Mouse (Mus musculus) liver, postnatal 0 days (tissue): ENCODE measurements around the gene Itga3. TPM values are rescaled to one million over a fixed set of nuclear protein-coding genes. Genes with fewer than 3 reads are reported as not detected.

Source experiments
- ATAC-seq: fragments of 200-750 bp; cut with Nextera tagmentation; 2 replicates; pipeline ENCODE4 v1.8.0; 2017; ENCODE audit warnings: mild to moderate bottlenecking, moderate library complexity
- DNase-seq: peaks from one replicate; pipeline ENCODE4 v3.0.0-alpha.2; 2016
- H3K27ac ChIP-seq: fragments of 300-500 bp; sonication (generic); 2 replicates; pipeline ENCODE4 v1.5.1; 2014; ENCODE audit warnings: antibody characterized with exemption, moderate library complexity, mild to moderate bottlenecking, low read depth
- H3K27me3 ChIP-seq: fragments of 300-500 bp; sonication (generic); 2 replicates; pipeline ENCODE4 v1.6.1; 2014; ENCODE audit warnings: low read length, control low read depth, mixed read lengths; ENCODE audit not compliant: insufficient read depth
- H3K36me3 ChIP-seq: fragments of 300-500 bp; sonication (generic); replicated peaks from 2 replicates; pipeline ENCODE4 v1.6.1; 2014; ENCODE audit warnings: mild to moderate bottlenecking, control low read depth, low read length, moderate library complexity, mixed read lengths; ENCODE audit not compliant: insufficient read depth
- H3K4me1 ChIP-seq: fragments of 300-500 bp; sonication (generic); 2 replicates; pipeline ENCODE4 v1.6.1; 2014; ENCODE audit warnings: antibody characterized with exemption, mild to moderate bottlenecking, control low read depth; ENCODE audit not compliant: insufficient read depth
- H3K4me2 ChIP-seq: fragments of 300-500 bp; sonication (generic); 2 replicates; pipeline ENCODE4 v1.6.1; 2014; ENCODE audit warnings: low read depth, mild to moderate bottlenecking, low read length, moderate library complexity, mixed read lengths
- H3K4me3 ChIP-seq: fragments of 300-500 bp; sonication (generic); 2 replicates; pipeline ENCODE4 v1.5.1; 2014; ENCODE audit warnings: low read depth, low read length
- H3K9ac ChIP-seq: fragments of 300-500 bp; sonication (generic); replicated peaks from 2 replicates; pipeline ENCODE4 v1.6.1; 2014; ENCODE audit warnings: mild to moderate bottlenecking, moderate library complexity
- H3K9me3 ChIP-seq: fragments of 300-500 bp; sonication (generic); 2 replicates; pipeline ENCODE4 v1.6.1; 2016; ENCODE audit warnings: mild to moderate bottlenecking, control low read depth, low read length, mixed read lengths
- CTCF ChIP-seq: sonication (generic); IDR thresholded peaks from 2 replicates; pipeline ENCODE4 v1.5.1; 2016; ENCODE audit warnings: antibody characterized with exemption, low read depth
- EP300 ChIP-seq: IDR thresholded peaks from 2 replicates; pipeline ENCODE4 v1.6.1; 2016; ENCODE audit warnings: antibody characterized with exemption, low read depth, mild to moderate bottlenecking
- WGBS: fragments of 180-500 bp; shearing (Covaris S2); extraction: QIAGEN DNeasy Blood & Tissue Kit; methylation state at CpG from one replicate; pipeline ENCODE4 v1.1.7; 2014; ENCODE audit not compliant: insufficient replicate concordance; 5-methylcytosine and 5-hydroxymethylcytosine counted together
- polyA plus RNA-seq: library from polyadenylated mRNA; unstranded; fragments of >200 nt; fragmentation: Nextera tagmentation; extraction: Ambion mirVana; gene quantifications from 2 replicates; pipeline ENCODE4 v1.2.1, GENCODE M21; 2015

Gene Itga3
- polyA plus RNA-seq, 1 experiment from 2014 or later, result 1.0 TPM

- no peak for TF ChIP-seq CTCF
- TF ChIP-seq EP300, result no peak
- Histone ChIP-seq H3K36me3 (no peaks in the 10 kb centered on the region), H3K27ac (no peak overlapping the region), H3K9ac (no peak overlapping the region), H3K27me3 (0 out of 2 replicates have a peak, but pooled peaks cover 7% of the 10 kb centered on the region), H3K4me2 (no peak overlapping the region), H3K9me3 (no peaks in the 10 kb centered on the region), H3K4me1 (peaks cover 9% of the 10 kb centered on the region), H3K4me3 (no peak overlapping the region)
- no peak for ATAC-seq
- WGBS, result 59% methylated on average over 7 of the region's 7 CpGs
- DNase-seq, result no peak
These were observed 6.3 kb upstream of the Itga3 start for GRCm38 (mm10) chr11:95082896-95083295.

GRCm38 (mm10) chr11:95080783-95081182, 4.2 kb upstream of the Itga3 start:
- ATAC-seq, result no peak
- peaks cover 25% of the 10 kb centered on the region for H3K27me3 ChIP-seq

GRCm38 (mm10) chr11:95079256-95079875, 2.8 kb upstream of the Itga3 start:
- DNase-seq, result no peak
- no peak overlapping the region for H3K9ac ChIP-seq
- peaks cover 36% of the 10 kb centered on the region for H3K27me3 ChIP-seq
- H3K36me3 ChIP-seq, result no peaks in the 10 kb centered on the region
- no peak for ATAC-seq
- no peak overlapping the region for H3K27ac ChIP-seq
- 53% methylated on average over 6 of the region's 6 CpGs for WGBS
- peaks cover 14% of the 10 kb centered on the region; the same call in 1 of the 2 replicates for H3K4me1 ChIP-seq
- no peaks in the 10 kb centered on the region for H3K9me3 ChIP-seq
- no peak overlapping the region for H3K4me2 ChIP-seq
- TF ChIP-seq CTCF (no peak), EP300 (no peak)
- H3K4me3 ChIP-seq, result no peak overlapping the region

More at GRCm38 (mm10) chr11:95080783-95081182, 4.2 kb upstream of the Itga3 start:
- no peaks in the 10 kb centered on the region for H3K9me3 ChIP-seq
- peaks cover 9% of the 10 kb centered on the region for H3K4me1 ChIP-seq
- no peak overlapping the region for H3K4me2 ChIP-seq
- no peak overlapping the region for H3K27ac ChIP-seq
- no peak overlapping the region for H3K9ac ChIP-seq
- 82% methylated on average over 6 of the region's 6 CpGs for WGBS
- H3K36me3 ChIP-seq, result no peaks in the 10 kb centered on the region
- TF ChIP-seq EP300, result no peak
- TF ChIP-seq CTCF, result no peak
- no peak for DNase-seq
- no peak overlapping the region for H3K4me3 ChIP-seq

- WGBS, result 30% methylated on average over 7 of the region's 7 CpGs
- Histone ChIP-seq H3K4me1 (peaks cover 14% of the 10 kb centered on the region; the same call in 1 of the 2 replicates), H3K27ac (no peak overlapping the region), H3K36me3 (no peaks in the 10 kb centered on the region), H3K4me2 (peak overlapping the region; percentile 28; the same call in 1 of the 2 replicates), H3K4me3 (no peak overlapping the region), H3K27me3 (peaks cover 39% of the 10 kb centered on the region), H3K9me3 (no peaks in the 10 kb centered on the region), H3K9ac (no peak overlapping the region)
- DNase-seq, result no peak
- TF ChIP-seq EP300 (no peak), CTCF (no peak)
- no peak for ATAC-seq
These were observed 1.4 kb upstream of the Itga3 start for GRCm38 (mm10) chr11:95077956-95078355.

- peak; percentile 64 for DNase-seq
- Histone ChIP-seq H3K4me3 (peak overlapping the region; percentile 50), H3K9me3 (no peaks in the 10 kb centered on the region), H3K4me2 (peak overlapping the region; percentile 65), H3K27me3 (peaks cover 39% of the 10 kb centered on the region), H3K36me3 (no peaks in the 10 kb centered on the region), H3K4me1 (peaks cover 14% of the 10 kb centered on the region; the same call in 1 of the 2 replicates), H3K27ac (peak overlapping the region; percentile 44), H3K9ac (peak overlapping the region; percentile 41)
- ATAC-seq, result peak; percentile 86
- under 1% methylated on average over 39 of the region's 42 CpGs for WGBS
- TF ChIP-seq EP300 (no peak), CTCF (peak; percentile 46)
These were observed 513 bp downstream of the Itga3 start for GRCm38 (mm10) chr11:95076041-95076535.

GRCm38 (mm10) chr11:95075197-95076040, 1.2 kb downstream of the Itga3 start:
- ATAC-seq, result no peak
- Histone ChIP-seq H3K27ac (no peak overlapping the region), H3K4me2 (peak overlapping the region; percentile 65), H3K9ac (peak overlapping the region; percentile 41), H3K4me3 (peak overlapping the region; percentile 50), H3K4me1 (peaks cover 14% of the 10 kb centered on the region; the same call in 1 of the 2 replicates), H3K36me3 (no peaks in the 10 kb centered on the region), H3K27me3 (peaks cover 39% of the 10 kb centered on the region), H3K9me3 (no peaks in the 10 kb centered on the region)
- no peak for DNase-seq
- WGBS, result 8% methylated on average over 19 of the region's 19 CpGs
- TF ChIP-seq CTCF, result no peak; the same call in 1 of the 2 replicates
- no peak for TF ChIP-seq EP300
